Mouse (Mus musculus) brain, adult 2 months (tissue): ENCODE results near the gene Rab40c.
A peak's percentile ranks its signal among the peaks of the same experiment; 100 is the strongest.

Experiments
- DNase-seq: peaks from one replicate; pipeline ENCODE4 v3.0.0; 2011; ENCODE audit warnings: low read depth, low spot score

The Rab40c gene

GRCm38 (mm10) chr17:25946349-25946748, 26.8 kb upstream of the Rab40c start:
- no peak for DNase-seq

DNA sequence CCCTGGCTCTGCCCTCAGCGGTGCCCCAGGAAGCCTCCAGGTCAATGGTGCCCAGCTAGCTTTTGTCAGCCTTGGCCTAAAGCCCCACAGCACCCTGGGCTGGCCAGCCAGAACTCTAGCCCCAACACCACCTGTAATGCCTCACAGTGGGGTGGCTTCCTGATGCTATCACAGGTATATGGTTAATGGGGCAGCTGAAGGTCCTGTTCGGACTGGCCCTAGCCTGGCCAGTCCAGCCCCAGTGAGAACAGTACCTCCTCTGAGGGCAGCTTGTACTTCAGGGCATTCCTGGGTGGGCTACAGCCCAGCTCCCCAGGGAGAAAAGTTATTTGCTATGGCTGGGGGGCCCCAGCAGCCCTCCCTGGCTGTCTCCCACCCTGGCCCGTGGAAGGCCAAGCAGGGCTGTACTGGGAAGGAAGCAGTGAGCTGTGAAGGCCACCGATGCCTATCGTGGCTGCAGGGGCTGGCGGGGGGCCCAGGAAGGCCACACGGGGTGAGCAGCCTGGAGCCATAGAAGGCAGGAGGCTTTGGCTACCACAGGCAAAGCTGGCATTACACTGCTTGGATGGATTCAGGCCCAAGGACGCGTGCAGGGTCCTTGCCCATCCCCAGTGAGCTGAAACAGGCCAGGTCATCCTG, 26.1 kb upstream of the Rab40c start:
- DNase-seq, result no peak

GRCm38 (mm10) chr17:25944366-25945163, 25.0 kb upstream of the Rab40c start, which contains the start of the genes Pigq and Nhlrc4:
Gene Pigq (minus strand): TSS chr17:25944936.
Gene Nhlrc4 (minus strand): TSS chr17:25944961.
- no peak for DNase-seq

- DNase-seq, result no peak
Measured at GRCm38 (mm10) chr17:25943769-25944168, 24.2 kb upstream of the Rab40c start.

- no peak for DNase-seq
Measured at GRCm38 (mm10) chr17:25943221-25943620, 23.7 kb upstream of the Rab40c start.

DNA sequence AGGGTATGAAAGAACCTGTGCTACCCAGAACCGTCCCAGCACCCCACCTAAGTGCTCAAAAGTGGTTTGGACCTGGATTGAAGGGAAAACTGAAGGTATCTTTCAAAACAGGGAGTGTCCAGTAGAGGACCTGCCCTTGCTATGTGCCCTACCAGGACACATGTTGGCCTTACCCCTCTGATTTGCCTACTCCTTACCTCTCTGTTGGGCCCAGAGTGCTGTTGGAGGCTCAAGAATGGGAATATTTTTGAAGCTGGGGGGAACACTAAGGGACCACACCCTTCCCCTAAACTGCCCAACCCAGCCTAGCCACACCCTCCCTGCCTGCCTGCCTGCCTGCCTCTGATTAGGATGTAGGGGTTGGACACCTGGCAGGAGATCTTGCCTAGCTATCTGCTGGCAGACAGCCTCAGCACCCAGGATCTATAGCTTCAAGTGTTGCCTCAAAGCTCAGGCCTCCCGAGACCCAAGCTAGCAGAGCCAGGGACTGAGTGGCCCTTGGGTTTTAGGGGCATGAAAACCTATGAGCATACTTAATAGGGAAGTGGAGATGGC, 23.1 kb upstream of the Rab40c start:
- DNase-seq, result no peak

DNA sequence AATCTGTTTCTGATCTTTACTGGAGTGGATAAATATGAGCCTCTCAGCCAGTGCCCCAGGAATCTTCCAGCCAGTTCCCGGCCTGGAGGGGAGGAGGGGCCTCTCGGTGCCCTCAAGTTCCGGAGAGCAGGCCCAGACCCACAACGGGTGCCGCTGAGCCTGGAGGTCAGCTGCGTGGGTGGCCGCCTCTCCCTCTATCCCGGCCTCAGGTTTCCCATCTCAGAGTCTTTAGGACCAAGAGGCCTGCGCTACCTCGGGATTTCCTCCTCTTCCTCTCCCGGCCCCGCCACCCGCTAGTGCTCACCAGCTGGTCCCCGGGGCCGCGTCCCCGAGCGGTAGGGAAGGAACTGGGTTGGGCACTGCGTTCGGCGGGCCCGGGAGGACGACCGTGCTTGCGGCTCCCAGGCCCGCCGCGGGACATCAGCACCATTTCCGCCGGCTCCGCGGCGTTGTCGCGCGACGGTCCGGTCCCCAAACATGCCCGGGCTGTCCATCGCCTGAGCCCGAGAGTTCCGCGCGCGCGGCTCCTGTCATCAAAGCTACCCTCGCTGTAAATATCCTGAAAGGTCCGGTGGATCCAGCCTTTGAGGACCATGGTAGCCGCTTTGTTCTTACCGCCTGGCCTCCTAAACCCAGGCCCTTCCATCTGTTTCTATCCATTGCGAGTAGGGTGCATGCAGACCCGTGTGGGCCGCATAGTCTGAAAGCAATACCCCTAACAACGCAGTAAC, 22.1 kb upstream of the Rab40c start:
- DNase-seq, result peak; percentile 89

- DNase-seq, result peak; percentile 47
Measured at GRCm38 (mm10) chr17:25934526-25934925, 15.0 kb upstream of the Rab40c start.

DNA sequence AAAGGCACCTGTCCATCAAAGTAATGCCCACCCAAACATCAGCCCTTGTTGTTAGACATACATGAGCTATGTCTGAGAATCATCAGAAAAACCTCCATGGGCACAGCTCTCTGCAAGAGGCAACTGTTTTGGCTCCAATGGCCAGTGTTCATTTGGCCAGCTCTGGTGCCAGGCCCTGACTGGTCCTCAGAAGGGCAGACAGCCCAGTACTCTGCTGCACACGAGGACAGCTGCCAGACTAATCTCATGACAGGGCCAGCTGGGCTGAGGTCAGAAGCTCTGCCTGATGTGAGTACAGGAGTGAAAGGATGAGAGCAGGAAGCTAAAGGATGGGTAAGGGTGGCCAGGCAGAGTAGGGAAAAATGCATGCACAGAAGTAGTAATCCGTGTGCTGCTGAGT, 5.8 kb upstream of the Rab40c start:
- peak; percentile 95 for DNase-seq

GRCm38 (mm10) chr17:25922120-25922519, 2.6 kb upstream of the Rab40c start:
- peak; percentile 49 for DNase-seq

DNA sequence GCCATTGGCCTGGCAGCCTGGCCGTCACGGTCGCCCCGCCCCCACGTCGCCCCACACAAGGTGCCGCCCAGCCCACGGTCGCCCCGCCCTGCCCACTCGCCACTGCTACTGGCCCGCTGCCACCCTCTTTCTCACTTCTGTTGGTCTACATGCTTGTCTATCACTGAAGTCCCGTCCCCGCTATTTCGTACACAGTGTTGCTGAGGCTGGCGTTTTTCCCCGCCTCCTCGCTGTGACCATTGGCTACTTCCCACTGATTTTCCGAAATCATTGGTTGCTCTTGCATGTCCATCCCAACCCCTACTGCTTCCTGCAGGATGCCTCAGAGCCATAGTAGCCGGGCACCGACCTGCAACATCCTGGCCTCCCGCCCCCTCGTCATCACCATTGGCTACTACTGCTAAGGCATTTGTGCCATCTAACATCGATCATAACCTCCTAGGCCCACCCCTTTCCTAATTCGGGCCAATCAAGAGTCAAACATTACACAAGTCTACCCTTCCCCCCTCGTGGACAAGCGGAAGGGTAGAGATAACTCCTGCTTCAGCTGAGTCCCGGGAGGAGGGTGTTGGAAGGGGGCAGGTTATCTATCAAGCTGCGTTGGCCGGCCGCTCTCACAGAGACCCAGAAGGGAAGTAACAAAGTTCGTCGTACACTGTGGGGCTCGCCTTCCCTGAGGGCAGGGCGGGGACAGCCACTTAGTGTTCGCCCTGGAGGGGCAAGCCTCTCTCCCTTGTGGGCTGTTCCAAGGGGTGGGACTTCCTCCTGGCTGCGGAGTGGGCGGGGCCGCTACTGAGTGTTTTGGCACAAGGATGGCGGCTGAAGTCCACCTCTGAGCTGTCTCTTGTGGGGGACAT, 487 bp upstream of the Rab40c start:
- DNase-seq, result peak; percentile 100

DNA sequence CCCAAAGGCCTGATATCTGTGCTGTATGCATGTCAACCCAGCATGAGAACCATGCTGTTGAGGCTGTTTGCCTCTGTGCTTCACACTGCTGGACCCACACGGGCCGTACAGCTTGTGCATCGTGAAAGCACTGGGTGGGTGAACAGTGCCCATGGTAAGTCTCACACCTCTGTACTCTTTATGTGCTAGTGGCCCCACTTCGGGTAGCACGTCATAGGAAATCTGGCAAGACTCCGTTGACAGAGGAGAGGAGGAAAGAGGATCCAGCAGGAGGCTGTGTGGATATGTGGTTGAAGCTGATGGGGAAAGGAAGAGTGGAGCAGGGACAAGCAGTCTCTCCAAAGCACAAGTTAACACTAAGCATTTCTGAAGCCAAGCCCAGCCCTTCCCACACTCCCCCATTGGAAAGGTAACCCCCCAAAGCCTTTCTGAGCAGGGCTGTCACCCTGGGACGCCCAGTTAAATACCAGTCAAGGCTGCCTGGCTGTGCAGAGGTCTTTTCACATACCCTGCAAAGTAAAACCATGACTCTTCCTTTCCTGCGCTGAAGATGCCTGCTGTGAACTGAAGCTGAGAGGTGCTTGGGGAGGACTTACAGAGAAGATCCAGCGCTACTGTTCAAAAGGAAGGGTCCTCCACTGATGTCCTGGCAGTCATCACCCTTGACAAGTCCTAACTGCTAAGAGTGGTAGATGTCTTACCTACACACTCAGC, 1.3 kb downstream of the Rab40c start:
- no peak for DNase-seq

GRCm38 (mm10) chr17:25916931-25917647, 2.4 kb downstream of the Rab40c start:
- DNase-seq, result no peak

DNA sequence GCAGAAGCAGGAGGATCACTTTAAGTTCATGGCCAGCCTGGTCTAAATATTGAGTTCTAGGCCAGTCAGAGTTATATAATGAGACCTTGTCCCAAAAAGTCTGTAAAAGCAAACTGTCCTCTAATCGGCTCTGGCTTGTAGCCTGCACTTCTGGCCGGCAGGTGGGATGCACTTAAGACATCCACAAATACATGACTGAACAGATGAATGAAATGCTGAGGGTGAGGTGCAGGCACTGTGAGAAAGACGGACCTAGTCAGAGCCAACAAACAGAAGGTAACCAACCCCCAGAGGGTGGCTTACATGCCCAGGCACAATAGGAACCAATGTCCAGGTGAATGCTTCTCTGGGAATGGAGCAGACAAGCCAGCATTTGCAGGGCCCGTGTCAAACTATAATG, 5.2 kb downstream of the Rab40c start:
- peak; percentile 59 for DNase-seq

- peak; percentile 64 for DNase-seq
Measured at GRCm38 (mm10) chr17:25913877-25914275, 5.7 kb downstream of the Rab40c start.

GRCm38 (mm10) chr17:25913186-25913876, 6.2 kb downstream of the Rab40c start:
- DNase-seq, result peak; percentile 95

DNA sequence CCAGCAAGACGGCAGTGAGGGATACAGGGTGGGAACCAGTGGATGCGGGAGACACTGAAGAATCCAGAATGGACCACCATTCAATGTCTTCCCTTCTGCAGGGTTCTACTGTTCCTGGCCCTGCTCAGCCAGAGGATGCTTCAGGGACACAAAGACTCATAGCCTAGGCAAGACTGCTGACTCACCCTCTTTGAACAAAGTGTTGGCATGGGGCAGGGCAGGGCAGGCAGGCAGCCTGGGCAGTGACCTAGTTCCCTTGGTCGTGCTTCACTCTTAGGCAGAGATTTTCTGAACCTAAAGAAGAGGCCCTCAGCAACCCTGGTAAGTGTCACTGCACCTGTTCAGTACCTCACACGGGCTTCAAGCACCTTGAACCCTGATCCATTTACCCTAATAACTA, 7.7 kb downstream of the Rab40c start:
- peak; percentile 93 for DNase-seq

GRCm38 (mm10) chr17:25907640-25908039, 11.9 kb downstream of the Rab40c start:
- DNase-seq, result peak; percentile 65

DNA sequence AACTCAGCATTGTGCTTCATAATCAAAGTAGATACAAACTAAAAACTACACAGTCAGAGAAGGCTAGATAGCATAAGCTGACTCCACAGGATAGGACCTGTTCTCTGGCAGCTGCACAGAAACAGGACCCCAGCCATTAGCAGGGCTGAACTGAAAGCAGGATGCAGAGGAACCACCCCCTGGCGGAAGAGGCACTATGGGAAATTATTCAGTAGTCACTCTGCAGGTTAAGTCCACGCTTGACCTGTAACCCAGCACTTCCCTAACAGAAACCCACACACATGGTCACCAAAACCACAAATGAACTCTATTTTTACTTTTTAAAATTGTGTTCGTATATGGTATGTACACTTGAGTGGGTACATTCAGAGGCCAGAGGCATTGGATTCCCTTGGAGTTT, 16.5 kb downstream of the Rab40c start:
- DNase-seq, result no peak
